Mouse (Mus musculus) telencephalon, adult 2 months (tissue): ENCODE measurements around the gene Gucd1.
A peak's percentile ranks its signal among the peaks of the same experiment; 100 is the strongest.
"Not testable (repeated sequence)": the region's sequence is repeated elsewhere in the genome, so short reads cannot be mapped to it uniquely, and the experiment has no call there.

Source experiments
- DNase-seq: peaks from one replicate; pipeline ENCODE4 v3.0.0-alpha.2; 2011; ENCODE audit warnings: low read depth, low spot score

The Gucd1 gene

DNA sequence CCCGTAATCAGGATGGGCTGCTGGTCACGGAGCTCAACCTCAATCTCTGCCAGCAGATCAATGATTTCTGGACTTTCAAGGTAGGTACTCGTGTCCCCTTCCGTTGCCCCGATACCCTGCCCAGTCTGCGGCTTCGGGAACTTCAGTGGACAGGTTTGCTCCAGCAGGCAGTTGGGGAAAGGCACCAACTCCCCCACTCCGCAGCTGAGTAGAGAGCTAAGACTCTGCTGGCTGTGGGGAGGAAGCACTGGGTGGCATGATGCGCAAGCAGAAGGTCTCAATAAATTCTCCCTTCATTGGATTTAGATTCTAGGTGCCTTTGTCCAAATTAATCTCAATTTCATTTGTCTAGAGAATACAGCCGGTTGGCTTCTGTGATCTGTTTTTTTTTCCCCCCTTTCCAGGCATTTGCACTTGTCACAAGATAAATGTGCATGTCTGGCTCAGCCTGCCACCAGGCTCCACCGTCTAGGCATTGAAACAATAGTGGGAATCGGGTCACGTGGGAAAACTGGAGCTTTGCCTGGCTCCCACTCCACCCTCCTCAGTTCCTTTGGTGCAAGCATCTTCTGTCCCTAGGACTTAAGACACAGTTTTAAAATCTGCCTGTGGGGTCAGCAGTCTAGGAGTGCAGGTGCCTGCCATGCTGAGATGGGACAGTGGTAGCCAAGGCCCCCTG lies 79.5 kb downstream of the Gucd1 start:
- no peak for DNase-seq

DNA sequence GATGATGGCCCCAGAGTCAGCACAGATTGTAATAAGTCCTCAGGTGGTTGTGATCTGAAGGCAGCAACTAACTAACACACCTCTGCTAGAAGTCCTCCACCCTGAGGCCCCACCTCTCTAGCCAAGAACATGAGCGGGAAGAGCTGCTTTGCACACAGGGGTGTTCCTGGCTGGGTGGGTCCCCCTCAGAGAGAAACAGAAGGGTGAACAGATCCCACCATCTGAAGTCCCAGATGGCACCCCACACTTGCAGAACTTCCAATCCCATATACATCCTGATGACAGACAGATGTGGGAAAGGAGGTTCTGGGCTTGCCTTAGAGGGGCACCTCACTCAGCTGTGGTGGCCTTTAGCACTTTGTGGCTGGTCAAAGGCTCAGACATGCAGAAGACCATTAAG lies 80.5 kb downstream of the Gucd1 start:
- no peak for DNase-seq

DNA sequence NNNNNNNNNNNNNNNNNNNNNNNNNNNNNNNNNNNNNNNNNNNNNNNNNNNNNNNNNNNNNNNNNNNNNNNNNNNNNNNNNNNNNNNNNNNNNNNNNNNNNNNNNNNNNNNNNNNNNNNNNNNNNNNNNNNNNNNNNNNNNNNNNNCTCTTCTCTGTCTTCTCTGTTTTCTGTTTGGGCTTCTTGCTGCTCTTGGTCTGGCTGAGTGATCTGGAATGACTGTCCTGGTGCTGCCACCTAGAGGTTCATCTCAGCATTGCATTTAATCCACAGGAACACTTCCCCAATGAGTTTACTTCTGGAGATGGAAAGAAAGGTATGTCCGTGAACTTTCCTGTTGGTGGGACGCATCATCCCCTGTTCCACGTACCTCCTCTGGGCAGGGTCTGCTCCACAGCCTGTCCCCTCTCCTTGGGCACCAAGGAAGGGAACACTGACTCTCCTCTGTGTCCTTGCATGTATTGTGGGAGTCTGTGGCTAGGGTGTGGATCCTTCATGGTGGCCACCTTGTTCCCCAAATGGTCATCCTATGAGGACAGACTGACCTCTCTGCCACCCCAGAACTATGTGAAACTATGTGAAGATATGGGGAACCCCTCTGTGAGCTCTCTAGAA lies 81.1 kb downstream of the Gucd1 start:
- peak; percentile 55 for DNase-seq

DNA sequence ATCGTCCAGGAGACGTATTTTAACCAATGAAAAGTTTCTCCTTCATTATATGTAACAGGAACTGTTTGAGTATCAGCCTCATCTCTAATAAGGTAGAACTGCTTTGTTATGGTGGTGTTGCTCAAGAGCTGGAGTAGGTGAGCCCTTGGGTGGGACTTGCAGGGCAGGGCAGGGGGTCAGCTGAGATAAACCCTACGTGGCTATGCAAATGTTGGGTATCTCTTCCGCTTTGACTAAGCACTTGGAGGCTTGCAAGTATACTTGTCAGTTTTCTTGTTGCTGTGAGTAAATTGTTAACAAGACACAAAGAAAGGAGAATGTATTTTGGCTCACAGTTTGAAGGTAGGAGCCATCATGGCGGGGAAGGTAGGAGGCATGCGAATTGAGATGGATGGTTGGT lies 87.1 kb downstream of the Gucd1 start:
- DNase-seq, result no peak

DNA sequence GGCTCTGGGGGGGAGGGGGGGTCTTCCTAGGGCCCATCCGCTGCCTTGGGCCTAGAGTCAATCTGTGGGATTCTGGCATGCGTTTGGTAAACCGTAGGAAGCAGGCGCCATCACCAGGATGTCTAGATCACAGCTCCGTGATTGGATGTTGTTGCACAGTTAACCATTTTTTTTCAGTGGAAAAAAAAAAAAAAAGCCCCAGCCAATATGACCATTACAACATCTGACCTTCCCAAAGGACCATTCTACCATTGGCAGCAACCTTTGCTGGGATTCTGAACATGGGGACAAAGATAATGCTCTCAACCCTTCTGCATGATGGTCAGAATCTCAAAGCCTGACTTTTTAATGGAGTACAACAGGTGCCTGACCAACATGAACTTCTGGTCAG lies 87.6 kb downstream of the Gucd1 start:
- DNase-seq, result no peak

DNA sequence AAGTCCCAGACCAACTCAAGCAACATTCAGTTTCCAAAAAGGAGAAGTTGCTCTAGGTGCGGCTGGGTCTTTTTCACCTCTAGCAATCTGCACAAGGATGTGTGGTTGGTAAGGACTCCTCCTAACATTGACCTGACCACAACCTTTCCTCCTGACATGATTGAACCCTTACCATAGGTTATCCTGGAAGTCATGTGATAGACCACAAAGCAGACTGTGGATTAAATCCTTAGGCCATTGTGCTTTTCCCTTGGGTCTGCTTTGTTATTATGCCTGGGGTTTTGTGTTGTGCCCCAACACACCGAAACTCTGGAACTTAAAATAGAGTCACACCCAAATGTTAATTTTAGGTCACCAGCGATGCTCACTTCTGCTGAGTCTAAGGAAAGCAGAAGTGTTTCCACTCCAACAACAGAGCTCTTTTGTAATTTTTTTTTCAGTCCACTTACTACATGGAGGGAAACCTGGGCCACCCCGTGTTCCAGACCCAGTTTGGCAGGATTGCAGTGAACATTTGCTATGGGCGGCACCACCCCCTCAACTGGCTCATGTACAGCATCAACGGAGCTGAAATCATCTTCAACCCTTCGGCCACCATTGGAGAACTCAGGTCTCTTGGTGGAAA lies 88.1 kb downstream of the Gucd1 start:
- DNase-seq, result no peak

DNA sequence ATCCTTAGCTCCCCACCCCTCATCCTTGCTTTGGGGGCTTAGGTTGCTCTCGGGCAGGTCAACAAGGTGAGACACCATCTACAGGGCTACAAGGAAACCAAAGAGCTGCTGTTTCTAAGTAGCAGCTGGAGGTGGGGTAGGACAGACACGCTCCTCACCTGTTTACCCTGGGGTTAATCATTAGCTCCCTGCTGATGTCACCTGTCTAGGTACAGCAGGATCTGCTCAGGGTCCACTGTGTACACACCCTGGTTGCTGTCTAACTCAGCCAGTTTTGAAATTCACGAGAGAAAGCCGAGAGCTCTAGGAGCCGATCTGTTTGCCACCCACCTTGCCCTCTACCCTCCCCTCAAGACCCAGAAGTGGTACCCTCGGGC lies 88.8 kb downstream of the Gucd1 start:
- DNase-seq, result no peak

DNA sequence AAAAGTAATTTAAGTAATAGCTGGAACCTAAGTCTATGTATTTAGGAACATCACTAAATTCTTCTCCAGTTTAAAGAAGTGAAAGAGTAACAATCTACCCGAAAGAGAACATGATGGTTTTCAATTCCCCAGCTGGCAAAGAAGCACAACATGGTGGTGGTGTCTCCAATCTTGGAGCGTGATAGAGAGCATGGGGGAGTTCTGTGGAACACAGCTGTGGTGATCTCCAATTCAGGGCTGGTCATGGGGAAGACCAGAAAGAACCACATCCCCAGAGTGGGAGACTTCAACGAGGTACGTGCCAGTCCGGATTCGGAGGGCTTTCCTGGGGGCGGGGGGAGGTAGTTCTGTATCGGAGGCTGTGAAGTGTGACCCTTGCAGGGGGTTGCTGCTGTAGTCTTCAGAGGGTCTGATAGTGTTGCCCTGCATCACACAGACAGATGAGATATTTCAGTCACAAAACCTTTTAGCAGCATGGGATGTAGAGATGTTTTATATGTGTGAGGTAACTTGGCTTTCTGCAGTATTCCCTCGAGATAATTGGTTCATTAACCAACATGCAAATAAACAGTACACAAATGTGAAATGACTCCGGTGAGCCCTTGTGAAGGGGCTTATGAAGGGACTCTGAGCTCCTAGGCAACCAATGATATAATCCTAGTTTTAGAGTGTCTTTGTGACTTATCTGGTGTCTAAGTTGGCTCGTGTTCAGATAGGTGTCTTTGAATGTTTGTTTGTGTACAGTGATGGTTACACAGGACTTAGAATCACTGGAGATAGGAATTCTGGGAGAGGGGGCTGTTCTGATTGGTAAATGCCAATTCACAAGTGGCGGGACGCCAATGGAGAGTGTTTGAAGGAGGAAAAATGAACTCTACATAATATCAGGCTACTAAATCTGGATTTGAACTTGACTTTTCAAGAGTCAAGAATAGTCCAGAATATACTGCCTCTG lies 89.4 kb downstream of the Gucd1 start:
- DNase-seq, result no peak

DNA sequence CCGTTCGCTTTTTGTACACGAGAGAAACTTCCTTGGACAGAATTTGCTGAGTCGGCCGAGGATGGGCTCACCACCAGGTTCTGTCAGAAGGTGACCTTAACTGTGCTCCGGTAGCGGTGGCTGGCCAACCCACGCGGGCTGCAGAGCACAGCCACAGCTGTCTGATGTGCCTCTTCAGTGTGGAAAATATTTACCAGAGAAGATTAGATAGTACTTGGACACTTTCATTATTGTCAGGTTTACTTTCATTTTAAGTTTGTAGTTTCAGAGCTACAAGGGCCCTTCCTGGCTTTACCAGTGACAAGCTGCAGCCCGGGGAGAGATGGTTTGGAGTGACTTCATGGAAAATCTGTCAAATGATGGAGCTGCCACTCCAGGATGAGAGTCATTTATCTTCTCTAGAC lies 93.3 kb downstream of the Gucd1 start:
- no peak for DNase-seq

DNA sequence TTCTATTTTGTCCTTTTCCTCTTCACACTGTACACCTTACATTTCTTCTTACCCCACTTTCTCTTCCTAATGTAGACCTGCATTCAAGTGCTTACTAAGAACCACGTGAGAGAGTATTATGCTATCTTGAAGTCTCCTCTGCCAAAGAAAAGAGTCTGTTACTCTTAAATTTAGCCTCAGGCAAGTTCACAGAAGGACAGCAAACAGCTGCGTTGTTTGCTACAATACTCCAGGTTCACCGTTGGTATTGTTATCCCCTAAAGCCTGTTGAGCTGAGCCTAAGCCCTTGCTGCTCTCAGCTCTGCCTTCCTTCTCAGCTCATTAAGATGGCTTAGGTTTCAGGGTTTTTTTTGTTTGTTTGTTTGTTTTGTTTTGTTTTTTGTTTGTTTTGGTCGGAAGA lies 99.0 kb downstream of the Gucd1 start:
- no peak for DNase-seq

DNA sequence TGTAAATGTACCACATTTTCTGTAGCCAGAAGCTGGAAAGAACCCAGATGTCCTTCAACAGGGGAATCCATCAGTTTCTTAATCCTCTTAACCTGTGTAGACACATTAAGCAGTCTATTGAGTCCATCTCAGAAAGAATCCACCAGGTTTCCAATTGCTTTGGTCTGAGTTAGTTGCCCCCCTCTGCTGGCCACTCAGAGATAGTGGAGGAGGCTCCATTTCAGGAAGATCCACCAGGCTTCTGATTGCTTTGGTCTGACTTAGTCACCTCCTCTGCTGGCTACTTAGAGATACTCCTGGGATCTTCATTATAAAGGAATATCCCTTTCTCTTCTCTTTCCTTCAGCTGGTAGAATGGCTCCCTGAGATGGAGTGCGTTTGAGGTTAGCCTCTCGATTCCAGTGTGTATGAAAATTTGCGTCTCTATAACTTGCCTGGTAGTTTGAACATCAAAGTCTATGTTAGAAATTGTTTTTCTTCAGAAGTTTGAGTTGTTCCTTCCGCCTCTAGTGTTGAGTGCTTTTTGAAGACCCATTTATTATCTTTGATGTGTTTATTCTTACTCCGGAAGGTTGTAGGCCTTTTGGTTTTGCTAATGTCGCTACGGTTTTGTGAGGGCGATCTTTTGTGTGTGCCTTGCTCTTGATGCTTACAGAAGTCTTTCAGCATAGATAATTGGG lies 100.3 kb downstream of the Gucd1 start:
- DNase-seq, result no peak

DNA sequence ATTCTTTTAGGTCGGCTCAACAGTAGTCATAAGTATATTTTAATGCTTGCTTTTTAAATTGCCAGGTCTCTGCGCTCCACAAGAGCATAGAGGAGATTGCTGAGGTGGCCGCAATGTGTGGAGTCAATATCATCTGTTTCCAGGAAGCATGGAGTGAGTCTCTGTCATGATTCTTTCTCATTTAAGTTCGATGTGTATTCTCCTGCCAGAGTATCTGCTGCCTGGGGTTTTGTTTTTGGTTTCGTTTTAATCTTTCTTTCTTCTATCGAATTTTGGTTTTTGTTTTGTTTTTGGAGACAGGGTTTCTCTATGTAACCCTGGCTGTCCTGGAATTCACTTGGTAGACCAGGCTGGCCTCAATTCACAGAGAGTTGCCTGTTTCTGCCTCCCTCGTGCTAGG lies 102.8 kb downstream of the Gucd1 start:
- DNase-seq, result no peak

DNA sequence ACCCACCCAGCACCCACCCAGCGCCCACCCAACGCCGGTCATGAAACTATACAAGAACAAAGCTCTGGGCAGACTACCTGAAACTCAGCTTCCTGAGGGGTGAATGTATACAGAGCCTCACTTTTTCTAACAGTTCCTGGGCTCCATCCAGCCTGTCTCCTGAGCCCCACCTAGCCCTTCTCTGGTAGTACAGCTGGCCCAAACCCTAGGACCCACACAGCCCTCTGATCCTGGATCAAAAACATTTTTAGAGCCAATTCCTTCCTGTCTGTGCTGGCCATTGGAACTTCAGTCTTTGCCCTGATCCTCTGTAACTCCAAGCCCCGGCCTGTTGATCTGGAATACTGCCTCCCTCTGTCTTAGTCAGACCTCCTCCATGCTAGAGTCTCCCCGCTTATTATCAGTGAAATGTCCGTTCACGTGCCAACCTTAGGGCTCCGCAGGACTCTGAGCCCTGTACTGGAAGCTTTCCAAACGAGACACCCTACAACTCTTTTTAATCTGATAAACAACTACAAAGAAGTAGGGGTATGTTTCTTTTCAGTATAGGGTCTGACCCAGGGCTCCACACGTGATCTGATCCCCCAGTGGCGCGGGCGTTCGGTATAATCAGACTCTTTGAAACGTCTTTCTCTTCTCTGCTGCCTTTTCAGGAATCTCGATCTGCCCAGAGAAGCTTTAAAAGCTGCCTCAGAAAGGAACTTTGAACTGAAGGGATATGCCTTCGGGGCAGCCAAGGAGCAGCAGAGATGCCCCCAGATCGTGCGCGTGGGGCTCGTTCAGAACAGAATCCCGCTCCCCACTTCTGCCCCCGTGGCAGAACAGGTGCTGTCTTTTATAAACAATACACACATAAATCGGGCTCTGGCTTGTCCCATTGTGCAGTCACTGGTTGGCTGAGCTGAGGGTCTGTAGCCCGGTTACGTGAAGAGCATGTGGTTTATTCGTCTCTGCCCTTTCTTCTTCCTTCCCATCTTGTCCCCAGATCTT lies 105.4 kb downstream of the Gucd1 start:
- DNase-seq, result no peak

DNA sequence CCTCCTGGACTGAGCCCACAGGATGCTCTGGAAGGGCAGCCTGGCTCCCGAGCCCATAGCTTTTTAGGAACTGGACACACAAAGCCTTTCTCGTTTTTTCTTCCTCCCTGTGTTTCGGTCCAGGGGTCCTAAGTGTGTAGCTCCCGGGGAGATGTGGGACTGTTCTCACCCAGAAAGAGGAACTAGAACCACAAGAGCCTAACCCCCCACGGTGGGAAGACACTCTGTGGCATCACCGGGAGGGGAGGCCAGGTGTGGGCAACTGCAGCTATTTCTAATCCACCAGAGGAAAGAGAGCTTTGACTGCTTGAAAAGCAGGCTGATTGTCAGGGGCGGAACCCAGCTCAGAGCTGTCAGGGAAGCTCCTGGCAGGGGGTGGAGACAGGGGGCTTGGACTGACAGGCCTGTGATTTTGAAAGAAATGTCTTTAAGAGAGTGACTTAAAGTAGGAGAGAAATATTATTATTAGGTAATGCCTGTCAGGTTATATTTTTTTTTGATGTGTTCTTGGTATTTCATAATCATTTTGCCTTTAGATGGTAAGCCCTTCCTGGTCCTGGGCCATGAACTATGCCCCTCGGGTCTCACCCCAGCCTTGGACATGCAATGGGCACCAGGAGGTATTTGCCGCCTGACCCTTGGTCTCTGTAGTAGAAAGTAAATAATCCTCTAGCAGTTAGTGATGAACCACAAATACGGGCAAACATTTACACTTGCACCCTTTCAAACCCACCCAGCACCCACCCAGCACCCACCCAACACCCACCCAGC lies 106.2 kb downstream of the Gucd1 start:
- DNase-seq, result not testable (repeated sequence)

DNA sequence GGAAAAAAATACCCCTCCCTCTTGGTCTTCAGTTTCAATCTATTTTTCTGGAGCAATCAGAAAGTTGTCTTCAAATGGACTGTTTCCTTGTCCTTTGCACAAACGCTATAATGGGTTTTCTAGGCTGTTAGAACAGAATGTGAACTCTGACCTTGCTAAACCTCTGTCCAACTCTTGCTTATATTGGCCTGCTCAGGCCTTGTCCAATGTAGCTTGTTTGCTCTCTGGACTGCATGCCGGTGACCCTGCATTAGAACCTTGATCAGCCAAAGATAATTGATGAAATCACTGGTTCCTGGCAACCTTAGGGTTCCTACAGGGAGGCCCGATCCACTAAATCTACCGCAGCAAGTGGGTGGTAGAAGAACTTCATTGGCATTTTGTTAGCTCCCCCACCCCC lies 110.0 kb downstream of the Gucd1 start:
- DNase-seq, result no peak

DNA sequence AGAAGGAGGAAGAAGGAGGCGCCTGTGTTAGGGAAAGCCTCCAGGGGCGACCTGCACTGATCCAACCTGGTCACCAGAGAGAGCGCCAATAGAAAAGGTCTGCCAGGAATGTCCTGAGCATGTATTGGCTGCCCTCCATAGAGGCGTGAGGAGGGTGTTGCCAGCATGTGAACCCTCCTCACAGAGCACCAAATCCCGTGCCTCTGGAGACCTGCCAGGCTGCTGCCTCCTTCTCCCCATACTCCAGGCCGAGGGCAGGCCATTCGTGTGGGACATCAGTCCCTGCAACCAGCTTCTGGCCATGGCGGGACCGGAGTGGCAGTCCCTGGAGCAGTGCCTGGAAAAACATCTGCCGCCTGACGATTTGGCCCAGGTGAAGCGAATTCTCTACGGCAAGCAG lies 111.0 kb downstream of the Gucd1 start:
- no peak for DNase-seq

DNA sequence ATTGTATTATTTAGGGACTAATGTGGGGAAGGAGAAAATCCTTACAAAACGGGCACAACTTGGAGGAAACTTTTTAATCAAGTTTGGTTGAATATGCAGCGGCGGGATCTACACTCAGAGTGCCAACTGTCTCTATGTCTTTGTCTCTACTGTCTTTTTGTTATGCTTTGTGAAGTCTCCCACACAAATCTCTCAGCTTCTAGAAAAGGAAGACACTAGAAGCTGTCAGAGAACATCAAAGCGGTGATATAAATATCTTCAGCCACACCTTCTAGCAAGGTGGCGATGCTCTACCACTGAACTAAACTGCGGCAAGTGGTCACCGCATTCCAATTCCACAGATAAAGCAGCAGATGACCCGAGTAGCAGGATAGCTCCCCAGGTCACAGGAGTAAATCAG lies 111.9 kb downstream of the Gucd1 start:
- DNase-seq, result peak; percentile 9

DNA sequence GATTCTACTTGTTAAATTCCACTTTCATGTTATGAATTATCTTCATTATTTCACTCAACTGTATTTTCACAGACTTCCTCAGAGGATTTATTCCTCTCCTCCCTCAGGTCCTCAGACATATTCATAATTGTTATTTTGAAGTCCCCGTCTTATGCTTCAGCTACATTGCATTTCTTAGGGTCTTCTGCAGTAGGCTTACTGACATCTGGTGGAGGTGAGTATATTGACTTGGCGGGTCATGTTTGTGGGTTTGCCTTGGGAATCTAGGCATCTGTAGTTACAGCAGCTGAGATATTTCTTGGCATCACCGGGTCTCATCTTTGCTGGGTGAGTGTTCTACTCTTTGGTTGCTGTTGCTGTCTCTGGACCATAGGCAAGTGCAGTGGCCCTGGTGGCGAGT lies 116.8 kb downstream of the Gucd1 start, which contains the start of gene Upb1:
TSS of gene Upb1 (plus strand) at position 158 of the 400 bp plus-strand sequence.
- DNase-seq, result no peak

DNA sequence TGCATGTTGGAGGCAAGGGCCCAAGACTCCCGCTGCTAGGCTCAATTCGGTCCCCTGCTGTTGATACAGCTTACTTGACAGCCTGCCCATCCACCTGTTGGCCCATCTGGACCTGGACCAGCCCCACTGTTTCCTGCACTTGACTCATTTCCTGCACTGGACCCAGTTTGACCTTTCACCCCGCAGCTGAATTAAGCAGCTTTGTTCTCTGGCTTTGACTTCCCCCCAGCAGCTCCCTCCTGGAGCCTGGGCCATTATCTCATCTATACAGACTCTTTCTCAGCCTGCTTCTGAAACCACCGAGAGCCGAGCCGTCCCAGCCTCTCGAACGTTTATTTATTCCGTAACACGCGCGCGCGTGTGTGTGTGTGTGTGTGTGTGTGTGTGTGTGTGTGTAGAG lies 120.8 kb downstream of the Gucd1 start:
- DNase-seq, result no peak

DNA sequence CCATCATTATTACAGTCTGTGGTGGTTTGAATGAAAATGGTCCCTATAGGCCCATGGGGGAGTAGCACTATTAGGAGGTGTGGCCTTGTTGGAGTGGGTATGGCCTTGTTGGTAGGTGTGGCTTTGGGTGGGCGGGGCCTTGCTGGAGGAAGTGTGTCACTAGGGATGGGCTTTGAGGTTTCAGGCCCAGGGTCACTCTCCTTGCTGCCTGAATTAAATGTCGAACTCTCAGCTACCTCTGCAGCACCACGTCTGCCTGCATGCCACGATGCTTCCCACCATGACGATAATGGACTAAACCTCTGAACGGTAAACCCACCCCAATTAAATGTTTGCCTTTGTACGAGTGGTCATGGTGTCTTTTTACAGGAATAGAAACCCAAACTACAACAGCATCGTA lies 123.0 kb downstream of the Gucd1 start:
- DNase-seq, result no peak
